Mouse (Mus musculus) liver, embryonic 16.5 days (tissue): ENCODE measurements around the gene Ifna5. TPM values are rescaled to one million over a fixed set of nuclear protein-coding genes. Genes with fewer than 3 reads are reported as not detected.

Experiments
- ATAC-seq: fragments of 200-750 bp; cut with Nextera tagmentation; 2 replicates; pipeline ENCODE4 v1.8.0; 2017; ENCODE audit warnings: low read depth, mild to moderate bottlenecking, moderate number of reproducible peaks, moderate library complexity
- H3K27ac ChIP-seq: fragments of 300-500 bp; sonication (generic); 2 replicates; pipeline ENCODE4 v1.5.1; 2014; ENCODE audit warnings: mild to moderate bottlenecking, low read length
- H3K27me3 ChIP-seq: fragments of 300-500 bp; sonication (generic); 2 replicates; pipeline ENCODE4 v1.6.1; 2014; ENCODE audit warnings: low read depth, low read length, mixed read lengths; ENCODE audit not compliant: control insufficient read depth, insufficient read depth
- H3K36me3 ChIP-seq: fragments of 300-500 bp; sonication (generic); 2 replicates; pipeline ENCODE4 v1.6.1; 2014; ENCODE audit warnings: mild to moderate bottlenecking; ENCODE audit not compliant: control insufficient read depth, insufficient read depth
- H3K4me1 ChIP-seq: fragments of 300-500 bp; sonication (generic); 2 replicates; pipeline ENCODE4 v1.6.1; 2014; ENCODE audit warnings: low read depth, low read length, mixed read lengths; ENCODE audit not compliant: control insufficient read depth
- H3K4me2 ChIP-seq: fragments of 300-500 bp; sonication (generic); 2 replicates; pipeline ENCODE4 v1.6.1; 2014; ENCODE audit warnings: low read depth, low read length, mixed read lengths
- H3K4me3 ChIP-seq: fragments of 300-500 bp; sonication (generic); 2 replicates; pipeline ENCODE4 v1.5.1; 2014; ENCODE audit warnings: low read depth, mild to moderate bottlenecking, low read length
- H3K9ac ChIP-seq: fragments of 300-500 bp; sonication (generic); 2 replicates; pipeline ENCODE4 v1.6.1; 2014; ENCODE audit warnings: low read depth, low read length
- H3K9me3 ChIP-seq: fragments of 300-500 bp; sonication (generic); replicated peaks from 2 replicates; pipeline ENCODE4 v1.6.1; 2016; ENCODE audit warnings: low read length; ENCODE audit not compliant: control insufficient read depth
- WGBS: fragments of 180-500 bp; shearing (Covaris S2); extraction: QIAGEN DNeasy Blood & Tissue Kit; methylation state at CpG from one replicate; pipeline ENCODE4 v1.1.7; 2014; ENCODE audit not compliant: insufficient replicate concordance; 5-methylcytosine and 5-hydroxymethylcytosine counted together
- polyA plus RNA-seq: library from polyadenylated mRNA; unstranded; fragments of >200 nt; fragmentation: Nextera tagmentation; extraction: Ambion mirVana; gene quantifications from 2 replicates; pipeline ENCODE4 v1.2.1, GENCODE M21; 2015

Gene Ifna5
- polyA plus RNA-seq, 1 experiment from 2014 or later, result not detected

DNA sequence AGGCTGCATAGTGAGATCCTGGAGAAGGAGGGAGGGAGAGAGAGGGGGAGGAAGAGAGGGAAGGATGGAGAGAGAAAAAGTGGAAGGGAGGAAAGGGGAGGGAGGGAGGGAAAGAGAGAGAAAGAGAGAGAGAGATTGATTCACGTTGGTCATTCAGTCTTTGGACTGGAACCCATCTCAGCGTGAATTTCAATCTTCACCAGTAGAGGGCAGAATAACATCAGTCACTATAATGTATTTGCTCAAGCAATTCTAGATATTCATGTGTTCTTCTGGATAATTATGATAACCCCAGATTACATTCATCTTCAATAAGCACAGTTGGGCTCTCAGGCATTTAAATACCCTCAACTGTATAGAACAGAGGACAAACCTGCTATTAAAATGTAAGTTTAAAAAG, 37.4 kb downstream of the Ifna5 start:
- WGBS, result 0% methylated on average over 2 of the region's 2 CpGs
- no peak for ATAC-seq

DNA sequence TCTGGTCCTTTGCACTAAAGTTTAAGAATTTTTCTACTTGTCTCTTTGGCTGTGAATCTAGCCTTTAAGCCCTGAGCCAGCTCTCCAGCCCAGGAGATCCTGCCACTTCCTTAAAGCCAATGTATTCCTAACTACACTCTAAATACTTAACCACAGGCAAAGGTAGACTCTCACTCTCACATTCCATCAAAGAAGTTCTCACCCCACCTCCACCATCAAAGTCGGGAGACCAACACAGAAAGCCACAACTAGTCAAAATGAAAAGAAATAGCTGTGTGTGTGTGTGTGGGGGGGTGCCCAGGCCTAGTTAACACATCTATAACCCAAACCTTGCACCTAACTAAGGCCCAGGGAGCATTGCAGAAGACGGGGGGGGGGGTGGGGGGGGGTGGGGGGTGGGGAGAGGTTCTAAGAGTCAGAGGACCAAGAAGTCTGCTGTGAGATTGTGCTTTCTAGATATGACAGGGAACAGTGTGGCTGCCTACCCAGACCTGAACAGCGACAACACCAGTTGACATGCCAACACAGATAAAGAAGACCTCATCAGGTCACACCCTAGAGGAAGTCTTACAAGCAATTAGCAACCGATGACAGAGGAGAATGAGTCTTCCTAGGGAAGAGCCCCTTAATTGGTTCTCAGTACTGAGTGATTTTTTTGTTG, 40.2 kb downstream of the Ifna5 start:
- H3K9ac ChIP-seq, result 0 out of 2 replicates have a peak overlapping the region, but pooled peaks have one; percentile 9
- no peak overlapping the region for H3K27ac ChIP-seq
- H3K9me3 ChIP-seq, result no peaks in the 10 kb centered on the region
- H3K4me1 ChIP-seq, result peaks cover 25% of the 10 kb centered on the region
- 12% methylated on average over 3 of the region's 4 CpGs for WGBS
- no peak overlapping the region for H3K4me3 ChIP-seq
- ATAC-seq, result peak; percentile 91
- H3K36me3 ChIP-seq, result no peaks in the 10 kb centered on the region
- 0 out of 2 replicates have a peak overlapping the region, but pooled peaks have one; percentile 17 for H3K4me2 ChIP-seq
- no peaks in the 10 kb centered on the region for H3K27me3 ChIP-seq

More for the DNA sequence above, 37.4 kb downstream of the Ifna5 start:
- Histone ChIP-seq H3K27me3 (no peaks in the 10 kb centered on the region), H3K36me3 (no peaks in the 10 kb centered on the region), H3K9me3 (no peaks in the 10 kb centered on the region), H3K4me2 (no peak overlapping the region), H3K4me1 (peaks cover 20% of the 10 kb centered on the region), H3K4me3 (no peak overlapping the region), H3K27ac (no peak overlapping the region), H3K9ac (no peak overlapping the region)

DNA sequence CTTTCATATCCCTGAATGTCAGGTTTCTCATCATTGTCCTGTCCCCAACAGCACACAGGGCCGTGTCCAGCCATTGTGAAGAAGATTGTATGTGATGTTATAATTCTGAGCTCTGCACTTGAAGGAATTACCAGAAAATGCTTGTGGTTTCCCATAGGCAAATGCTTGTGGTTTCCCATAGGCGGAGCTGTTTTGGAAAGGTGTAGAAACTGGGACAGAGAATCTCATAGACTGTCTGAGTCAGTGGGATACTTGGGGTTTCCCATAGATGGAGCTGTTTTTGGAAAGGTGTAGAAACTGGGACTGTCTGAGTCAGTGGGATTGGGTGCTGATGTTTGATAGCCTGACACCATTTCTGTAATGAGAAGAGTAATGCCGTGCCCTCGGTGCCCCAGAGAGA, 41.2 kb downstream of the Ifna5 start:
- Histone ChIP-seq H3K4me1 (peaks cover 25% of the 10 kb centered on the region), H3K4me2 (no peak overlapping the region), H3K9me3 (no peaks in the 10 kb centered on the region), H3K27me3 (no peaks in the 10 kb centered on the region), H3K27ac (no peak overlapping the region), H3K36me3 (no peaks in the 10 kb centered on the region), H3K9ac (no peak overlapping the region), H3K4me3 (no peak overlapping the region)
- ATAC-seq, result no peak
- WGBS, result 52% methylated on average over 4 of the region's 4 CpGs

DNA sequence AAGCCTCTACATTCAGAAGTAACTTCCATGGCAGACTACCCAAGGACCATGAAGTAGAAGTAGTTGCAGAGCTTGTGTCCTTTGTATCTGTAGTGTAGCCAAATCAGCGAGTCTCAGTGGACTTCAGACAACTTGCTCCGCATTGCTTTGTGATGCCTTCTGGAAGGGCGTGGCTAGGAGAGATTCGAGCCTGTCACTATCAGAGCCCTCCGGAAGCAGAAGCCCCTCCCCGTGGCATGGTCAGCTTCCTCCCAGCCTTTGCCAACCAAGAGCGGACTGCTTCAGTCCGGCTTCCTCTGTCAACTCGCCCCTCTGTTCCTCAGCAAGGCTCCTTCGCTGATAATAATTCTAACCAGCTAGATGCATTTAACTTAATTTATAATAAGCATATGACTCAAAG, 42.9 kb downstream of the Ifna5 start:
- H3K9ac ChIP-seq, result no peak overlapping the region
- no peaks in the 10 kb centered on the region for H3K27me3 ChIP-seq
- no peak overlapping the region for H3K4me3 ChIP-seq
- H3K27ac ChIP-seq, result no peak overlapping the region
- peak; percentile 64 for ATAC-seq
- peaks cover 25% of the 10 kb centered on the region for H3K4me1 ChIP-seq
- 14% methylated on average over 10 of the region's 10 CpGs for WGBS
- H3K4me2 ChIP-seq, result peak overlapping the region; percentile 43
- no peaks in the 10 kb centered on the region for H3K9me3 ChIP-seq
- no peaks in the 10 kb centered on the region for H3K36me3 ChIP-seq

DNA sequence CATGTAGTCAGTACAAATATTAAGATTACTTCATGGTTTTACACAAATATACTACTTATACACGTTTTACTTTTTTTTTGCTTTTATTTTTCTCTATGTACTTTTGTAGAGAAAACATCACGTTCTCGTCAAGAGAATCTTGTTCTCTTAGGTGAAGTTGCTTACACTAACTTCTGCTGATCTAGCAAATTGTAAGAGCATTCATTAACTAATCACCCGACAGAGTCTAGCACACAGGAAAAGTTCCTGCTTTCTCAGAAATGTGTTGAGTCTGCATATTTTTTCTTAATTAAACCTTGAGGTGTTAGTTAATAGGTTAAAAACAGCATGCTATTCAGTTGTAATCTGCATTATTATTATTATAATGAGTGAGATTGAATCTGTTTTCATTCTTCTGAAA, 43.4 kb downstream of the Ifna5 start:
- H3K27me3 ChIP-seq, result no peaks in the 10 kb centered on the region
- peaks cover 25% of the 10 kb centered on the region for H3K4me1 ChIP-seq
- no peak overlapping the region for H3K9ac ChIP-seq
- no peak overlapping the region for H3K27ac ChIP-seq
- H3K9me3 ChIP-seq, result no peaks in the 10 kb centered on the region
- no peaks in the 10 kb centered on the region for H3K36me3 ChIP-seq
- no peak overlapping the region for H3K4me2 ChIP-seq
- WGBS, result 40% methylated on average over 4 of the region's 4 CpGs
- H3K4me3 ChIP-seq, result no peak overlapping the region
- no peak for ATAC-seq

- H3K4me2 ChIP-seq, result no peak within 1 kb of the TSS
- H3K4me3 ChIP-seq, result no peak within 1 kb of the TSS
- WGBS, result 68% methylated on average over 8 of the region's 8 CpGs
- peaks cover 24% of the 10 kb centered on the region for H3K4me1 ChIP-seq
- H3K27ac ChIP-seq, result no peak within 1 kb of the TSS
- H3K27me3 ChIP-seq, result no peaks in the 10 kb centered on the region
- no peak for ATAC-seq
- H3K9ac ChIP-seq, result no peak within 1 kb of the TSS
- H3K9me3 ChIP-seq, result no peaks in the 10 kb centered on the region
- no peaks in the 10 kb centered on the region for H3K36me3 ChIP-seq
Observed at GRCm38 (mm10) chr4:88880101-88880500, 44.8 kb downstream of the Ifna5 start, which contains the start of gene Ifne. Gene Ifne, minus strand, starts transcription at chr4:88880201.

Other genes with a start within 250 kb of the Ifna5 start
- gene Ifna9, start 243.1 kb upstream of the Ifna5 start, polyA plus RNA-seq, result not detected in 2 replicates
- not detected in 2 replicates for gene Ifna12, start 232.1 kb upstream of the Ifna5 start, polyA plus RNA-seq
- gene C87499, start 201.1 kb upstream of the Ifna5 start, polyA plus RNA-seq, result not detected in 2 replicates
- not detected in 2 replicates for gene Ifna13, start 191.1 kb upstream of the Ifna5 start, polyA plus RNA-seq
- gene Ifna16, start 158.6 kb upstream of the Ifna5 start, polyA plus RNA-seq, result not detected in 2 replicates
- not detected in 2 replicates for gene Ifna2, start 151.6 kb upstream of the Ifna5 start, polyA plus RNA-seq
- gene Ifnab, start 144.2 kb upstream of the Ifna5 start, polyA plus RNA-seq, result not detected in 2 replicates
- 0.25 and 0.32 TPM in 2 replicates for gene Gm26566, start 113.7 kb upstream of the Ifna5 start, polyA plus RNA-seq
- 22.4 and 23.5 TPM in 2 replicates for gene Klhl9, start 113.1 kb upstream of the Ifna5 start, polyA plus RNA-seq
- gene Gm13271, start 80.7 kb upstream of the Ifna5 start, polyA plus RNA-seq, result not detected in 2 replicates
- 0.07 TPM in 1 of 2 replicates, not detected in the other for gene Gm13283, start 75.4 kb upstream of the Ifna5 start, polyA plus RNA-seq
- 0.11 TPM in 1 of 2 replicates, not detected in the other for gene Gm13290, start 61.7 kb upstream of the Ifna5 start, polyA plus RNA-seq
- gene Gm13289, start 58.6 kb upstream of the Ifna5 start, polyA plus RNA-seq, result not detected in 2 replicates
- not detected in 2 replicates for gene Gm13272, start 55.7 kb upstream of the Ifna5 start, polyA plus RNA-seq
- not detected in 2 replicates for gene Ifnz, start 53.4 kb upstream of the Ifna5 start, polyA plus RNA-seq
- gene Gm13276, start 49.8 kb upstream of the Ifna5 start, polyA plus RNA-seq, result not detected in 2 replicates
- gene Gm13277, start 46.9 kb upstream of the Ifna5 start, polyA plus RNA-seq, result not detected in 2 replicates
- gene Gm13278, start 44.0 kb upstream of the Ifna5 start, polyA plus RNA-seq, result not detected in 2 replicates
- not detected in 2 replicates for gene Gm13275, start 41.0 kb upstream of the Ifna5 start, polyA plus RNA-seq
- not detected in 2 replicates for gene Gm13279, start 38.1 kb upstream of the Ifna5 start, polyA plus RNA-seq
- 0.15 and 0.23 TPM in 2 replicates for gene Gm13285, start 35.9 kb upstream of the Ifna5 start, polyA plus RNA-seq
- gene Gm13287, start 32.3 kb upstream of the Ifna5 start, polyA plus RNA-seq, result not detected in 2 replicates
- gene Gm13288, start 30.0 kb upstream of the Ifna5 start, polyA plus RNA-seq, result not detected in 2 replicates
- gene Ifna7, start 19.3 kb upstream of the Ifna5 start, polyA plus RNA-seq, result not detected in 2 replicates
- gene Ifna11, start 15.6 kb upstream of the Ifna5 start, polyA plus RNA-seq, result not detected in 2 replicates
- not detected in 2 replicates for gene Ifna6, start 8.1 kb upstream of the Ifna5 start, polyA plus RNA-seq
- gene Ifna4, start 6.3 kb downstream of the Ifna5 start, polyA plus RNA-seq, result not detected in 2 replicates
- gene Ifna1, start 14.6 kb downstream of the Ifna5 start, polyA plus RNA-seq, result not detected in 2 replicates
- not detected in 2 replicates for gene Ifne, start 44.7 kb downstream of the Ifna5 start, polyA plus RNA-seq